Mouse (Mus musculus) olfactory bulb, adult 2 months (tissue): ENCODE data around the gene Tmem108.

ENCODE experiments used
- CTCF ChIP-seq: fragments of 200-500 bp; IDR thresholded peaks from 2 replicates; pipeline ENCODE4 v1.5.1; 2012; ENCODE audit warnings: low read depth, mild to moderate bottlenecking, low read length, moderate library complexity; ENCODE audit not compliant: insufficient read depth
- POLR2A ChIP-seq: fragments of 200-500 bp; IDR thresholded peaks from 2 replicates; pipeline ENCODE4 v1.6.1; 2012; ENCODE audit warnings: mild to moderate bottlenecking, low read depth, low read length, moderate library complexity; ENCODE audit not compliant: insufficient read depth

- no peak for TF ChIP-seq CTCF
- no peak for TF ChIP-seq POLR2A
Observed at GRCm38 (mm10) chr9:103597861-103598260, 163.8 kb downstream of the Tmem108 start.
